Mouse (Mus musculus): ENCODE results near the gene Mosmo.
A peak's percentile ranks its signal among the peaks of the same experiment; 100 is the strongest.

Gene Mosmo

DNA sequence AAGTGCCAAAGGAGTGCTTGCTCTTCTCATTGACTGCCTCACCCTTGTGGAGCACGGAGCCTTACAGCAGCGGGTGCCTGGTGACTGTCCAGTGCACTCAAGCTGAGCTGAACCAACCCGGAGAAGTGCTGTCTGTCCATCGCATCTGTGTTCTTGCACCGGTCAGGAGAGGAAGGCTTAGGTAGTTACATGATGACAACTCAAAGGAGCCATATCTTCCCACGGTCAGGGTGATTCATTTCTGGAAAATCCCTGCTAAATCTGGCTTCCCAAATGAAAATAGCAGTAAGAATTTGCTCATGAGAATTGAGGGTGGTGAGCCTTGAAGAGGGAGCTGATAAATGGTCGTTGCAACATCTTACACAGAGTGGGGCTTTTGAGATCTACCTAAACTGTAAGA lies 74.5 kb downstream of the Mosmo start:
- no peak for ATAC-seq (ENCODE audit: insufficient number of reproducible peaks, low FRiP score, low TSS enrichment)

DNA sequence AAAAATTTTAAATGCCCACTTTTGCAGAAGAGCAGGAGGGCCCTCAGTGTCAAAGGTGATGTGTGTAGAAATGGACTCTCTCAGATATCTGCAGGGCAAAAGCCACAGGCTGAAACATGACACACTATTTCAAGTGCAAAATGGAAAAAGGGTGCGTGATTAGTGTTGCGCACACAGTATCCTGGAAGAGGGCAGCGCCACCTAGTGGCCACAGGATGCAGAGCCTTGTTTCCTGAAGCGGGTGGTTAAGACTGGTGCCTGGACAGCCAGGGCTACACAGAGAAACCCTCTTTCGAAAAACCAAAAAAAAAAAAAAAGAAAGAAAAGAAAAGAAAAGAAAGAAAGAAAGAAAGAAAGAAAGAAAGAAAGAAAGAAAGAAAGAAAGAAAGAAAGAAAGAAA lies 77.3 kb downstream of the Mosmo start:
- 0 out of 2 replicates have a peak, but pooled peaks have one; percentile 75 for ATAC-seq (ENCODE audit: insufficient number of reproducible peaks, low FRiP score, low TSS enrichment)

DNA sequence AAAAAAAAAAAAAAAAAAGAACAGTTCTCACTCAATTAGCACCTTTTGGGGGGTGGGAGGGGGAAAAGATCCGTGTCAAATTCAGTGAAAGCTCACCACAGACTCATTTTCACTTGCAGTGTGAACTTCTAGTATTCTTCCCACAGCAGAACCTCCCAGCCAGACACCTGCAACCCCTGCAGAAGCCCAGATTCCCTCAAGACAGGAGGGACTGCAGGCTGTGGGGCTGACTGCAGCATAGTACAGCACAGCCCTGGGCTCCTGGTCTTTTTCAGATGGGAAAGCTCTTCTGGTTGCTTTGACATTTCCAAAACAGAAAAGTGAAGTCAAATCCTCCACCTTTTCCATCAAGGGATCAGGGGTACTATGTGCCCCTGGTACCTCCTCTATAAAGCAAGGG lies 90.0 kb downstream of the Mosmo start:
- no peak for ATAC-seq (ENCODE audit: insufficient number of reproducible peaks, low FRiP score, low TSS enrichment)

DNA sequence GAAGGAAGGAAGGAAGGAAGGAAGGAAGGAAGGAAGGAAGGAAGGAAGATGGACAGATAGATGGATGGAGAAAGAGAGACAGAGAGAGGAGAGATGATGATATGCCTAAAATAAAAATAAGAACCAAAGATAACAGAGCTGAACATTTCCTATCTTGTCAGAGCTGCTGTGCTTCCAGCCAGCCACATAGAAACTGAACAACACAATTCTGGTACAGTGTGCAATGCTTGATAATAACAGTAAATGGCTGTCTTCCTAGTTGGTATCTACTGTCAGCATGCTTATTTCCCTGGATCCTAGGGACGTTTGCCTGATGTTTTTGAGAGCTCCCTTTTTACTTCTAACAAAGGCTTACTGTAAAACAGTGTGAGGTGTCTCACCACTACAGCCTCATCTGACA lies 94.0 kb downstream of the Mosmo start:
- ATAC-seq (ENCODE audit: insufficient number of reproducible peaks, low FRiP score, low TSS enrichment) = no peak

DNA sequence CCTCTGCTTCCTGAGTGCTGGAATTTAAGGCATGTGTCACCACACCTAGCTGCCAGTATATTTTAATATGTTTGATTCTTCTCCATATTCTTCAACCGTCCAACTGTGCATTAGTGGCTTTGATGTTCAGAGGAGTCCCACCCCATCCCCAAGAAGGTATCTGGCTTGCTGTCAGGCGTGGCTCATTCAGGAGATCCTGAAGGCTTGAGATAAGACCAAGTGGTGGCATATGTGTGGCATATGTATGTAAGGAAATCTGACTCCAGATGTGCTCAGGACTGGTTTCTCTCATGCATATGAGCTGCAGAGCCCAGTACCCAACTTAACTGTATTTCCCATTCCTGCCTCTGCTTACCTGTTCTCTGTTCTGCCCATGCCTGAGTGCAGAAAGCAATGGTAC lies 100.6 kb downstream of the Mosmo start:
- ATAC-seq (ENCODE audit: insufficient number of reproducible peaks, low FRiP score, low TSS enrichment) = no peak

All from cerebellum, adult (tissue).